Mouse (Mus musculus): ENCODE measurements around the gene Snap91. TPM values are rescaled to one million over a fixed set of nuclear protein-coding genes. Genes with fewer than 3 reads are reported as not detected.

The Snap91 gene
- polyA plus RNA-seq, 1 experiment from 2014 or later: 4.7 TPM

DNA sequence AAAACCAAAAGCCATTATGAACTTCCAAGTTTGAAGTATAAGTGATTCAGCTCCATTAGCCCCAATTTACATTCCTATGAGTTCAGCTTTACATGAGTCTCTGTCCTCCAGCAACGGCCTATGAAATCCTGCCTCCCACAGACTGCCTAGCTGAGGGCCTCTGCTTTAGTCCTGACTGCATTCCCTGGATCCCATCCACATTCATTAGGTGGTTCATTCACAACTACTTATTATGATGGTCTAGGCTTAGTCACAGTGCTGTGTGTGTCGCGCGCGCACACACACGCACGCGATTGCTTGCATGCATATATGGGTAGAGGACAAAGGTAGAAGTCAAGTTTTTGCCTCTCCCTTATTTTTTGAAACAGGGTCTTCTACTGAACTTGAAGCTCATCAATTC lies 141.7 kb downstream of the Snap91 start:
- Histone ChIP-seq H3K27me3 (replicated peaks; ENCODE audit: control insufficient read depth, insufficient read depth, low read length) (no peaks in the 10 kb centered on the region), H3K4me1 (ENCODE audit: control insufficient read depth, insufficient read depth, low read length) (0 out of 2 replicates have a peak, but pooled peaks cover 2% of the 10 kb centered on the region), H3K4me2 (ENCODE audit: low read depth, low read length) (no peak overlapping the region), H3K9me3 (ENCODE audit: control insufficient read depth, low read length) (no peaks in the 10 kb centered on the region), H3K9ac (ENCODE audit: low read depth, low read length) (no peak overlapping the region), H3K27ac (ENCODE audit: low read length) (no peak overlapping the region), H3K36me3 (ENCODE audit: control insufficient read depth, insufficient read depth, low read length) (no peaks in the 10 kb centered on the region), H3K4me3 (ENCODE audit: low read length) (no peak overlapping the region)
- 96% methylated on average over 8 of the region's 8 CpGs for WGBS
- no peak for ATAC-seq

DNA sequence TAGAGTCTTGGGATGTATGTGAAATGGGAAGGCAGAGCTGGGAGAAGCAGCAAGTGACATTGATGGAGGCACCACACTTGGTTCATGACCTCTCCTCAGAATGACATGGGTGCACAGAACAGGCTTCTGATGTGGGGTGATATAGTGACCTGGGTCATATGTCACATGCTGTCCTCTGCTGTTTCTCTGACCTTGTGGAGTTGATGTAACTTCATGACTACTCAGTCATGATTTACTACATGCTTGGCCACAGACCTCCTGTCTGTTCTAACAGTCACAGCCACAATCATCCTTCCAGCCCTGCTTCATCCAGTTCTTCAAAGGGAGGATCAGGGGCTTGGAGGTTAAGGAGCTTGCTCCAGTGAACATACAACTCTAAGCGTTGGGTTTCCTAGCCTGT lies 142.4 kb downstream of the Snap91 start:
- ATAC-seq: no peak
- H3K9ac ChIP-seq (ENCODE audit: low read depth, low read length): no peak overlapping the region
- WGBS: 90% methylated on average over 1 of the region's 1 CpGs
- no peak overlapping the region for H3K27ac ChIP-seq (ENCODE audit: low read length)
- H3K4me1 ChIP-seq (ENCODE audit: control insufficient read depth, insufficient read depth, low read length): 0 out of 2 replicates have a peak, but pooled peaks cover under 1% of the 10 kb centered on the region
- H3K27me3 ChIP-seq (replicated peaks; ENCODE audit: control insufficient read depth, insufficient read depth, low read length): no peaks in the 10 kb centered on the region
- no peak overlapping the region for H3K4me3 ChIP-seq (ENCODE audit: low read length)
- H3K9me3 ChIP-seq (ENCODE audit: control insufficient read depth, low read length): no peaks in the 10 kb centered on the region
- H3K36me3 ChIP-seq (ENCODE audit: control insufficient read depth, insufficient read depth, low read length): no peaks in the 10 kb centered on the region
- H3K4me2 ChIP-seq (ENCODE audit: low read depth, low read length): no peak overlapping the region

DNA sequence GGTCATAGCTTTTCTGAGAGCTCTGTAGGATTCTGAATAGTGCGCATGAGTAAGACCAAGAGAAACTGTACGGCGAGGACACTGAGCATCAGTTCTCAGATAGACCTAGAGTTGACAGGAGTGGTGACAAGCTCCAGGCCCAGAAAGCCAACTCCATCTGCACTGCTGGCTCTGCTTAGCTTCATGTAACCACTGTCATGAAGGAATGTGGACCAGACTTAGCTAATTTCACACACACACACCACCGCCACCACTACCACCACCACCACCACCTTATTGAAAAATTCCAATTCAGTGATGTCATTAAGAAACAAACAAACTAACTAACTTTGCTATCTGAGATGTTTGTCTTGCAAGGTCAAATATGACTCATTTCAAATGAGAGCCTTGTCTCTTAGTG lies 143.5 kb downstream of the Snap91 start:
- ATAC-seq: no peak
- Histone ChIP-seq H3K4me3 (ENCODE audit: low read length) (no peak overlapping the region), H3K27ac (ENCODE audit: low read length) (no peak overlapping the region), H3K27me3 (replicated peaks; ENCODE audit: control insufficient read depth, insufficient read depth, low read length) (no peaks in the 10 kb centered on the region), H3K4me1 (ENCODE audit: control insufficient read depth, insufficient read depth, low read length) (no peaks in the 10 kb centered on the region), H3K36me3 (ENCODE audit: control insufficient read depth, insufficient read depth, low read length) (no peaks in the 10 kb centered on the region), H3K4me2 (ENCODE audit: low read depth, low read length) (no peak overlapping the region), H3K9me3 (ENCODE audit: control insufficient read depth, low read length) (no peaks in the 10 kb centered on the region), H3K9ac (ENCODE audit: low read depth, low read length) (no peak overlapping the region)
- WGBS: 71% methylated on average over 4 of the region's 4 CpGs

DNA sequence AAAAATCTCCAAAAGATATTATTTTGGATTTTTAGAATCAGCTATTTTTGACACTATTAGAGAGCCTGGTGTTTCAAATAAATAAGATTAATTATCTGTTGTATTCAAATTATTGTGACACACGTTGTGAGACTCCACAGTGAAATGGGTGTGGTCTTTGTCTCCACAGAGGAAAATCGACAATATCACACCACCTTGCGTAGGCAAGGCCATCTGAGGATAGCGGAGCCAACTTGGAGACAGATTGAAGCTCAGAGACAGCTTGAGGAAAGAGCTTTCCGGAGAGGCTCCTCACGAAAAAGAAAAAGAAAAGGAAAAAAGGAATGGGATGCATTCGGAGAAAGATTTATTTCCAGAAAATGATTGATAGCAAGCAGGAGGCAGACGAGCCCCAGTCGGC lies 145.7 kb downstream of the Snap91 start:
- peak; percentile 57; the same call in 1 of the 2 replicates for ATAC-seq
- no peak overlapping the region for H3K27ac ChIP-seq (ENCODE audit: low read length)

DNA sequence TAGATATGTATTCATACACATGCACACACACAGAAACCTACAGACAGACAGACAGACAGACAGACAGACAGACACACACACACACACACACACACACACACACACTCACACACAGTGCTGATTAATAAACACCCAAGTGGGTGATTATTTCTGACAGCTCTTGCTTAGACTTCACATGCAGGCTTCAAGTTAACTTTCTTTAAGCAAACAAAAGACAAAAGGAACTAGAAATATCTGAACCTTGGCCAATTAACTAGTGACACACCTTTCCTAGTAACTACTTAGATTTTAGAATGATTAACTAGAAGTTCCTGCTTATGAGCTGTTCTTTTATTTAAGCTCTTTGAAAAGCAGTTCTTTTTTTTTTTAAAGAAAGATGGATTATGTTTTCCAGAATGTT lies 146.1 kb downstream of the Snap91 start:
- Histone ChIP-seq H3K4me3 (ENCODE audit: low read length) (no peak overlapping the region), H3K9me3 (ENCODE audit: control insufficient read depth, low read length) (no peaks in the 10 kb centered on the region)
- peak; percentile 66 for ATAC-seq

More for the DNA sequence above, 145.7 kb downstream of the Snap91 start:
- H3K9ac ChIP-seq (ENCODE audit: low read depth, low read length): no peak overlapping the region
- no peak overlapping the region for H3K4me2 ChIP-seq (ENCODE audit: low read depth, low read length)
- no peaks in the 10 kb centered on the region for H3K36me3 ChIP-seq (ENCODE audit: control insufficient read depth, insufficient read depth, low read length)
- no peaks in the 10 kb centered on the region for H3K9me3 ChIP-seq (ENCODE audit: control insufficient read depth, low read length)
- no peak overlapping the region for H3K4me3 ChIP-seq (ENCODE audit: low read length)
- H3K27me3 ChIP-seq (replicated peaks; ENCODE audit: control insufficient read depth, insufficient read depth, low read length): no peaks in the 10 kb centered on the region
- 62% methylated on average over 9 of the region's 9 CpGs for WGBS
- H3K4me1 ChIP-seq (ENCODE audit: control insufficient read depth, insufficient read depth, low read length): no peaks in the 10 kb centered on the region

DNA sequence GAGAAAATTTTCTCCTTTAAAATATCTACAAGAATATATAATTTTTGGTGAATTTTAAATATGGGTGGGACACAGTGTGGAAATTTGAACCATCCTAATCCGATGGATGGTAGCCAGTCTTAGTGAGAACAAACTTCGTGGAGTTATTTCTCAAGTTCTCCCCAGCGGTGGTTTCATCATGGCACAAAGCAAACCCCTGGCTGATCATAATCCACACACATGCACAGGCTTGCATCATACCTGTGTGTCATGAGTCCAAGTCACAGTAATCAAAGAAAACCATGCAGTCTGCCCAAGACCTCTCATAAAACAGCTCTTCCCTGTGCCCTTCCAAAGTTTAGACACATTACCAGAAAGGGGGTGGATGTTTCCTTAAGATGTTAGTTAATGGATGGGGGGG lies 150.6 kb downstream of the Snap91 start:
- ATAC-seq: no peak
- WGBS: 92% methylated on average over 3 of the region's 3 CpGs
- H3K4me1 ChIP-seq (ENCODE audit: control insufficient read depth, insufficient read depth, low read length): no peaks in the 10 kb centered on the region; the same call in 1 of the 2 replicates
- no peak overlapping the region for H3K4me3 ChIP-seq (ENCODE audit: low read length)
- H3K27ac ChIP-seq (ENCODE audit: low read length): no peak overlapping the region
- H3K36me3 ChIP-seq (ENCODE audit: control insufficient read depth, insufficient read depth, low read length): no peaks in the 10 kb centered on the region
- H3K27me3 ChIP-seq (replicated peaks; ENCODE audit: control insufficient read depth, insufficient read depth, low read length): no peaks in the 10 kb centered on the region
- no peak overlapping the region for H3K4me2 ChIP-seq (ENCODE audit: low read depth, low read length)
- H3K9ac ChIP-seq (ENCODE audit: low read depth, low read length): no peak overlapping the region
- H3K9me3 ChIP-seq (ENCODE audit: control insufficient read depth, low read length): no peaks in the 10 kb centered on the region

More for the DNA sequence above, 146.1 kb downstream of the Snap91 start:
- no peaks in the 10 kb centered on the region for H3K36me3 ChIP-seq (ENCODE audit: control insufficient read depth, insufficient read depth, low read length)
- no peak overlapping the region for H3K4me2 ChIP-seq (ENCODE audit: low read depth, low read length)
- no peaks in the 10 kb centered on the region for H3K4me1 ChIP-seq (ENCODE audit: control insufficient read depth, insufficient read depth, low read length)
- no peak overlapping the region for H3K9ac ChIP-seq (ENCODE audit: low read depth, low read length)
- H3K27ac ChIP-seq (ENCODE audit: low read length): no peak overlapping the region
- H3K27me3 ChIP-seq (replicated peaks; ENCODE audit: control insufficient read depth, insufficient read depth, low read length): no peaks in the 10 kb centered on the region

DNA sequence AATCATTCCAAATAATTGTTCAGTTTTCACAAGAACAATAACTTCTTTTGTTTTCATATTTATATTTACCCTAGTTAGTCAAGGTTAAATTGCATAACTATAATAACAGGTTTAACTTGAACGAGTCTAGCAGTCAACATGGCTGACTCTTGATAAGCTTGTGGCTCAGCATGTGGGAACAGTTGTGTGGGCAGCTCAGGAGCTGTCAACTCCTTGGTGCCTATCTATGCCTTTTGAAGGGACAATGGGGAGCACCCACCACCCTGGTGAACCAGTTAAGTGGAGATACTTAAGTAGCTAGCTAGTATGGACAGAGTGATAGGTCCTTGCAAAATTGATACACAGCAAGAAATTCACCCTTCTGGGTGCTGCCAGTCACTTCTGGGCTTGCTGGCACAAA lies 151.4 kb downstream of the Snap91 start:
- WGBS: 60% methylated on average over 1 of the region's 1 CpGs
- no peaks in the 10 kb centered on the region for H3K27me3 ChIP-seq (replicated peaks; ENCODE audit: control insufficient read depth, insufficient read depth, low read length)
- ATAC-seq: no peak
- H3K4me1 ChIP-seq (ENCODE audit: control insufficient read depth, insufficient read depth, low read length): no peaks in the 10 kb centered on the region; the same call in 1 of the 2 replicates
- H3K9me3 ChIP-seq (ENCODE audit: control insufficient read depth, low read length): no peaks in the 10 kb centered on the region
- H3K9ac ChIP-seq (ENCODE audit: low read depth, low read length): no peak overlapping the region
- no peak overlapping the region for H3K4me3 ChIP-seq (ENCODE audit: low read length)
- no peak overlapping the region for H3K27ac ChIP-seq (ENCODE audit: low read length)
- no peak overlapping the region for H3K4me2 ChIP-seq (ENCODE audit: low read depth, low read length)
- no peaks in the 10 kb centered on the region for H3K36me3 ChIP-seq (ENCODE audit: control insufficient read depth, insufficient read depth, low read length)

DNA sequence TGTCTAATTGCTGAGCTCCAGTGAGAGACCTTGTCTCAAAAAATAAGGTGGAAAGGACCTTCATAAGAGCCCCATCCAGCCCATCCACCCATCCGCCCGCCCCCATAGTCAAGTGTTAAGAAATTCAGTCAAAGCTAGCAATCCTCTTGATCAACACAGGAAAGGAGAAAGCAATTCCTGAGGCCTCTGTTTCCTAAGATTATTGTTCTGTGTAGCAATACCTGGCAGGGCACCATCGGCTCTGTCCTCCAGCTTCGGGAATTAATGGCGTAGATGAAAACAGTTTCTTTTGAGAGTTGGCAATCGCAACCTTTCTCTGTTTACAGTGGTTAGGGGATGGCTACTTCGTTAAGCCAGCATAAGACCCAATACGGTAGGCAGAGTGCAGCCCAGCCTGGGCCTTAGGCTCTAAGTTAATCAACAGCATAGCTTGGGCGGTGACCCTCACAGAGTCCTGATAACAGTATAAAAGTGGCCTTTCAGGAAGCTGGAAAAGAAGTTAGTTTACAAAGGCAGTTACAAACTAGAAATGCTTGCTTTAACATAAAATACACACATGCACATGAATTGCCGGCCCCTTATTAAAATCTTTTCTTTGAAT lies 152.1 kb downstream of the Snap91 start:
- Histone ChIP-seq H3K27ac (ENCODE audit: low read length) (peak overlapping the region; percentile 26; the same call in 1 of the 2 replicates), H3K4me2 (ENCODE audit: low read depth, low read length) (no peak overlapping the region), H3K4me1 (ENCODE audit: control insufficient read depth, insufficient read depth, low read length) (no peaks in the 10 kb centered on the region; the same call in 1 of the 2 replicates), H3K27me3 (replicated peaks; ENCODE audit: control insufficient read depth, insufficient read depth, low read length) (no peaks in the 10 kb centered on the region), H3K4me3 (ENCODE audit: low read length) (no peak overlapping the region), H3K9me3 (ENCODE audit: control insufficient read depth, low read length) (no peaks in the 10 kb centered on the region), H3K9ac (ENCODE audit: low read depth, low read length) (no peak overlapping the region), H3K36me3 (ENCODE audit: control insufficient read depth, insufficient read depth, low read length) (no peaks in the 10 kb centered on the region)
- ATAC-seq: peak; percentile 86
- WGBS: 63% methylated on average over 10 of the region's 10 CpGs

DNA sequence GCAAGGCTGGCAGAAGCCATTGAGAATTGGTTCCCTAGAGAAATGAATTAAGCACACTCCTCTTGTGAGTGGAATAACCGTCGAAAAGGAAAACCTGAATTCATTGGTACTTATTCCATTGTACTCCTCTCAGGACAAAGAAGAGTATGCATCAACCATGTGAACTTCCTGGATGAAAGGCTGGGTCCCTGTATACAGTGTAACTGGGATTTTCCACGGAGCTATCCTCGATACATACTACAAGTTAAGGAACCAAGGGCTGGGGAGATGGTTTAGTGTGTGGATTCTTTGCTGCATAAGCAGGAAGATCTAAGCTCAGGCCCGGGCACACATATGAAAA lies 154.1 kb downstream of the Snap91 start:
- 90% methylated on average over 5 of the region's 5 CpGs for WGBS
- H3K27ac ChIP-seq (ENCODE audit: low read length): no peak overlapping the region
- H3K4me3 ChIP-seq (ENCODE audit: low read length): no peak overlapping the region
- H3K27me3 ChIP-seq (replicated peaks; ENCODE audit: control insufficient read depth, insufficient read depth, low read length): no peaks in the 10 kb centered on the region
- H3K4me2 ChIP-seq (ENCODE audit: low read depth, low read length): no peak overlapping the region
- H3K9ac ChIP-seq (ENCODE audit: low read depth, low read length): no peak overlapping the region
- no peak for ATAC-seq
- no peaks in the 10 kb centered on the region for H3K9me3 ChIP-seq (ENCODE audit: control insufficient read depth, low read length)
- H3K36me3 ChIP-seq (ENCODE audit: control insufficient read depth, insufficient read depth, low read length): no peaks in the 10 kb centered on the region
- H3K4me1 ChIP-seq (ENCODE audit: control insufficient read depth, insufficient read depth, low read length): no peaks in the 10 kb centered on the region; the same call in 1 of the 2 replicates

All from intestine, embryonic 16.5 days (tissue).